Comparison of ENCODE assay signal across 9 mouse cellular contexts in genomic region chr11:115838895-115839311, GRCm38 (mm10). TPM values are rescaled to one million over a fixed set of nuclear protein-coding genes. Genes with fewer than 3 reads are reported as not detected.
DNase-seq lines count a peak whose midpoint lies in the region; ATAC-seq lines count a peak whose summit lies in the region.
"Had no signal": no experiment of that assay in that cellular context is flagged by ENCODE, and none has a peak within 500 bp of the region (broad histone marks: within the 10 kb centered on the region; RNA-seq: fewer than 3 reads in every experiment).

No protein-coding gene starts in this region.

- peaks cover 49% of the 10 kb centered on the region for H3K4me1 ChIP-seq in kidney, embryonic 14.5 days (ENCODE audit: control insufficient read depth, insufficient read depth, low read length)

- no peak overlapping the region; the same call in 1 of the 2 replicates for H3K9ac ChIP-seq in kidney, embryonic 14.5 days (ENCODE audit: low read depth, low read length)

- intact Hi-C loops in left cerebral cortex, postnatal 25 days (cut with DNase I), result no loop called here

- no peak overlapping the region for H3K4me2 ChIP-seq in kidney, embryonic 14.5 days (replicated peaks; ENCODE audit: low read depth, low read length)

- peak; percentile 75 for DNase-seq in kidney, adult 11 months
- DNase-seq in gastrocnemius, postnatal 25 days, result peak; percentile 61
- DNase-seq in kidney, postnatal 36 days, result peak; percentile 66 to 79
- DNase-seq in skeletal muscle tissue, adult 2 months (ENCODE audit: low read depth, low spot score), result peak; percentile 73
- no peak for DNase-seq in adrenal gland, adult 18-20 months (ENCODE audit: low spot score in 2 of 2)
- no peak for DNase-seq in left cerebral cortex, postnatal 25 days (ENCODE audit: low spot score in 2 of 2)
- DNase-seq: cerebellum, postnatal 36 days had no signal

- ATAC-seq in kidney, embryonic 14.5 days (ENCODE audit: low FRiP score, low TSS enrichment), result no peak
- ATAC-seq in erythroblast, adult 5-6 weeks (replicated peaks; ENCODE audit: low FRiP score, poor library complexity, severe bottlenecking), result no peak

- no peak overlapping the region for H3K4me3 ChIP-seq in kidney, embryonic 14.5 days (ENCODE audit: low read length)

- 35% methylated on average over 4 of the region's 4 CpGs for WGBS in kidney, embryonic 14.5 days

- no peaks in the 10 kb centered on the region for H3K27me3 ChIP-seq in kidney, embryonic 14.5 days (ENCODE audit: control insufficient read depth, insufficient read depth, low read length)

- no peaks in the 10 kb centered on the region for H3K36me3 ChIP-seq in kidney, embryonic 14.5 days (ENCODE audit: control insufficient read depth, insufficient read depth, low read length)

- H3K9me3 ChIP-seq in kidney, embryonic 14.5 days (ENCODE audit: control insufficient read depth, low read length), result no peaks in the 10 kb centered on the region

- H3K27ac ChIP-seq in kidney, embryonic 14.5 days (ENCODE audit: low read depth, low read length), result no peak overlapping the region

RNA-seq across cellular contexts. Expression of gene Llgl2, which starts 15.1 kb away (rescaled TPM):
- polyA plus RNA-seq in kidney, embryonic 14.5 days (2014; fragmentation: Nextera tagmentation; extraction: Ambion mirVana), result 24.3 and 28.7 TPM in 2 replicates
- total RNA-seq in gastrocnemius, postnatal 25 days (2021), result 1 to 10 TPM; 7.8 to 9.0 TPM
- total RNA-seq in erythroblast, adult 5-6 weeks (2015; ENCODE audit: low replicate concordance), result 3.3 and 5.4 TPM in 2 replicates
- total RNA-seq in erythroblast, adult 5-6 weeks (2017; ENCODE audit: low replicate concordance), result 0.34 TPM in 1 of 2 replicates, not detected in the other
- 1 to 10 TPM; 5.8 to 8.0 TPM for total RNA-seq in adrenal gland, adult 18-20 months (2021)
- total RNA-seq in left cerebral cortex, postnatal 25 days (2021), result 1 to 10 TPM; 3.7 to 4.0 TPM

RNA-seq across cellular contexts. Expression of gene Myo15b, which starts 19.3 kb away (rescaled TPM):
- polyA plus RNA-seq in kidney, embryonic 14.5 days (2014; fragmentation: Nextera tagmentation; extraction: Ambion mirVana), result 2.8 and 5.5 TPM in 2 replicates
- not detected for total RNA-seq in gastrocnemius, postnatal 25 days (2021)
- total RNA-seq in erythroblast, adult 5-6 weeks (2015; ENCODE audit: low replicate concordance), result not detected in 2 replicates
- total RNA-seq in erythroblast, adult 5-6 weeks (2017; ENCODE audit: low replicate concordance), result not detected in 2 replicates
- not detected for total RNA-seq in adrenal gland, adult 18-20 months (2021)
- total RNA-seq in left cerebral cortex, postnatal 25 days (2021), result under 1 TPM; 0.11 to 0.23 TPM

RNA-seq across cellular contexts. Expression of gene Tsen54, which starts 24.4 kb away (rescaled TPM):
- polyA plus RNA-seq in kidney, embryonic 14.5 days (2014; fragmentation: Nextera tagmentation; extraction: Ambion mirVana), result 26.2 and 34.9 TPM in 2 replicates
- total RNA-seq in gastrocnemius, postnatal 25 days (2021), result 1 to 10 TPM; 3.2 to 7.5 TPM
- 1.7 and 5.6 TPM in 2 replicates for total RNA-seq in erythroblast, adult 5-6 weeks (2015; ENCODE audit: low replicate concordance)
- total RNA-seq in erythroblast, adult 5-6 weeks (2017; ENCODE audit: low replicate concordance), result 1.4 and 2.2 TPM in 2 replicates
- total RNA-seq in adrenal gland, adult 18-20 months (2021), result 10 to 100 TPM; 15.5 to 20.3 TPM
- total RNA-seq in left cerebral cortex, postnatal 25 days (2021), result 10 to 100 TPM; 12.5 to 12.7 TPM

RNA-seq across cellular contexts. Expression of gene Caskin2, which starts 25.5 kb away (rescaled TPM):
- polyA plus RNA-seq in kidney, embryonic 14.5 days (2014; fragmentation: Nextera tagmentation; extraction: Ambion mirVana), result 14.2 and 17.5 TPM in 2 replicates
- total RNA-seq in gastrocnemius, postnatal 25 days (2021), result 10 to 100 TPM; 13.7 to 13.9 TPM
- 4.0 and 4.8 TPM in 2 replicates for total RNA-seq in erythroblast, adult 5-6 weeks (2015; ENCODE audit: low replicate concordance)
- total RNA-seq in erythroblast, adult 5-6 weeks (2017; ENCODE audit: low replicate concordance), result 2.0 and 3.1 TPM in 2 replicates
- total RNA-seq in adrenal gland, adult 18-20 months (2021), result 10 to 100 TPM; 55.1 to 59.8 TPM
- 10 to 100 TPM; 18.8 to 20.7 TPM for total RNA-seq in left cerebral cortex, postnatal 25 days (2021)

Comparison
In these comparisons a context has a peak if more than half of its experiments do, and no peak if none do; other contexts are left out.
1. DNase-seq: peak in kidney, adult 11 months (single experiment), gastrocnemius, postnatal 25 days (single experiment), kidney, postnatal 36 days (2 of 2) and skeletal muscle tissue, adult 2 months (single experiment); none in adrenal gland, adult 18-20 months (0 of 2) and left cerebral cortex, postnatal 25 days (0 of 2).